Mouse (Mus musculus) kidney, postnatal 0 days (tissue): ENCODE measurements around the gene Foxo3. TPM values are rescaled to one million over a fixed set of nuclear protein-coding genes. Genes with fewer than 3 reads are reported as not detected.
A peak's percentile ranks its signal among the peaks of the same experiment; 100 is the strongest.

Source experiments
- ATAC-seq: fragments of 200-750 bp; cut with Nextera tagmentation; replicated peaks from 2 replicates; pipeline ENCODE4 v1.8.0; 2017; ENCODE audit warnings: low read depth, moderate number of reproducible peaks, moderate TSS enrichment, moderate library complexity; ENCODE audit not compliant: low FRiP score
- DNase-seq: peaks from one replicate; pipeline ENCODE4 v3.0.0-alpha.2; 2016; ENCODE audit warnings: low spot score
- H3K27ac ChIP-seq: fragments of 300-500 bp; sonication (generic); 2 replicates; pipeline ENCODE4 v1.5.1; 2014; ENCODE audit warnings: mild to moderate bottlenecking
- H3K27me3 ChIP-seq: fragments of 300-500 bp; sonication (generic); 2 replicates; pipeline ENCODE4 v1.6.1; 2014; ENCODE audit warnings: low read length, mixed read lengths; ENCODE audit not compliant: insufficient read depth
- H3K36me3 ChIP-seq: fragments of 300-500 bp; sonication (generic); 2 replicates; pipeline ENCODE4 v1.6.1; 2014; ENCODE audit warnings: low read length, mixed read lengths; ENCODE audit not compliant: insufficient read depth
- H3K4me1 ChIP-seq: fragments of 300-500 bp; sonication (generic); replicated peaks from 2 replicates; pipeline ENCODE4 v1.6.1; 2014; ENCODE audit warnings: antibody characterized with exemption, low read length, mixed read lengths; ENCODE audit not compliant: insufficient read depth
- H3K4me2 ChIP-seq: fragments of 300-500 bp; sonication (generic); 2 replicates; pipeline ENCODE4 v1.6.1; 2014; ENCODE audit warnings: mild to moderate bottlenecking, low read length, moderate library complexity, mixed read lengths
- H3K4me3 ChIP-seq: fragments of 300-500 bp; sonication (generic); replicated peaks from 2 replicates; pipeline ENCODE4 v1.5.1; 2014; ENCODE audit warnings: low read depth, low read length
- H3K9ac ChIP-seq: fragments of 300-500 bp; sonication (generic); 2 replicates; pipeline ENCODE4 v1.6.1; 2014; ENCODE audit warnings: low read depth, low read length
- H3K9me3 ChIP-seq: fragments of 300-500 bp; sonication (generic); replicated peaks from 2 replicates; pipeline ENCODE4 v1.6.1; 2016; ENCODE audit warnings: low read length, inconsistent platforms, mixed read lengths
- CTCF ChIP-seq: IDR thresholded peaks from 2 replicates; pipeline ENCODE4 v1.5.1; 2016; ENCODE audit warnings: antibody characterized with exemption, low read depth, mild to moderate bottlenecking, moderate library complexity
- WGBS: fragments of 180-500 bp; shearing (Covaris S2); extraction: QIAGEN DNeasy Blood & Tissue Kit; methylation state at CpG from one replicate; pipeline ENCODE4 v1.1.7; 2014; 5-methylcytosine and 5-hydroxymethylcytosine counted together
- polyA plus RNA-seq: library from polyadenylated mRNA; unstranded; fragments of >200 nt; fragmentation: Nextera tagmentation; extraction: Ambion mirVana; gene quantifications from 2 replicates; pipeline ENCODE4 v1.2.1, GENCODE M21; 2015

Foxo3 gene
- polyA plus RNA-seq, 1 experiment from 2014 or later, result 9.7 TPM

GRCm38 (mm10) chr10:42192951-42193350, 83.6 kb downstream of the Foxo3 start:
- H3K27ac ChIP-seq, result no peak overlapping the region
- no peak overlapping the region for H3K9ac ChIP-seq
- H3K4me1 ChIP-seq, result peaks cover 29% of the 10 kb centered on the region
- no peaks in the 10 kb centered on the region for H3K9me3 ChIP-seq
- ATAC-seq (no peak), DNase-seq (no peak)
- H3K4me2 ChIP-seq, result no peak overlapping the region
- 35% methylated on average over 6 of the region's 6 CpGs for WGBS
- TF ChIP-seq CTCF, result no peak
- H3K36me3 ChIP-seq, result peaks cover 18% of the 10 kb centered on the region
- H3K4me3 ChIP-seq, result no peak overlapping the region
- H3K27me3 ChIP-seq, result no peaks in the 10 kb centered on the region

DNA sequence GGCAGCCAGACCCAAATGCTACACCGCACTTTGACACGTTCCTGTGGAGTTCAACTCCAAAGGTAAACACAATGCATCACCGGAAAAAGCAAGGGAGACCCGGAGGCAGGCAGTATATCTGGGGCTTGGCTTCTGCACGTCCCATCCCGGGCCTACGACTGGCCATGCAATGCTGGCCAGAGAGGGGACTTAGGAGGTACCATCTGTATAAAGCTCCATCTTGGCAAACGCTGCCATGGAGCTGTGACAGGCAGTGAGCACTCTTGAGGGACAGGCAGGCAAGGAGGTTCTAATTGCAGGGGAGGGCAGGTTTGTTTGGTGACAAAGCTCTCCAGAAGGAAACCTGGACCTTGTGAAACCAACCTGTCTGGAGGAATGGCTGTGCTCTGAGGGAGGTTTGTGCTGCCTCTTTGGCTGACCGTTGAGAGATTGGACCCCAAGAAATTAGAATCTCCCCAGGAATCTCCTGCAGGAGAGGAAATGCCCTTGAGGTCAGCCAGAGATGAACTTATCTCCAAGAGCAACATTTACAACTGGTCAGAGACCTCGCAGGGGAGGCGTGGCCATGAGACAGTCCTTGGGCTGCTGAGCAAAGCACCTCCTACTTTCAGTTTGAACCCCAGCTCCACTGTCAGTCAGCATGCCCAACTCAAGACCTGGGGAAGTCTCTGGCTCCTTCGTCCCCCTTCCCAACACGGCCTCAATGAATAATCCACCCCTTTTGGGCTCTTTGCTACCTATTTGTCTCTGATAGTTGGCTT, 86.7 kb downstream of the Foxo3 start:
- Histone ChIP-seq H3K4me2 (no peak overlapping the region), H3K9me3 (no peaks in the 10 kb centered on the region), H3K9ac (no peak overlapping the region), H3K36me3 (peaks cover 11% of the 10 kb centered on the region), H3K27ac (no peak overlapping the region), H3K4me1 (peaks cover 25% of the 10 kb centered on the region), H3K27me3 (no peaks in the 10 kb centered on the region), H3K4me3 (no peak overlapping the region)
- no peak for TF ChIP-seq CTCF
- no peak for DNase-seq
- ATAC-seq, result 0 out of 2 replicates have a peak, but pooled peaks have one; percentile 8
- WGBS, result 47% methylated on average over 13 of the region's 13 CpGs

DNA sequence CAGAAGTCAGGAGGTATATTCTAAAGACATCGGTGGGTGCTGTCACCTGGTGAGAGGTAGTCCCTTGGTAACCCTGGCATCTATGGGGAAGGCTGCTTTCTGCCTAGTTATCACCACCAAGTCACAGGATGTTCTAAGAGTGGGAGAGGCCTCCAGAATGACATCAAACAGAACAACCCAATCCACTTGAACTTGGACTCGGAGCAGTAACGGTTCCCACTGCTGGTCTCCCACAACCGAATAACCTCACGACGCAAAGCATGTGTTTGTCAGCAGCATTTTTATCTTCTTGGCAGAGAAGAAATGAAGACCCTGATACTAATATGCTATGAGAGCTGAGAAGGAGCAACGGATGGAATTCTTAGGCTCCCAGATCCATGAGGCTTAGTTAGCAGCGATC, 87.5 kb downstream of the Foxo3 start:
- H3K4me3 ChIP-seq, result no peak overlapping the region
- ATAC-seq, result no peak
- no peak overlapping the region for H3K4me2 ChIP-seq
- 66% methylated on average over 8 of the region's 8 CpGs for WGBS
- H3K36me3 ChIP-seq, result peaks cover 19% of the 10 kb centered on the region
- no peaks in the 10 kb centered on the region for H3K9me3 ChIP-seq
- TF ChIP-seq CTCF, result no peak
- no peak overlapping the region for H3K9ac ChIP-seq
- no peak overlapping the region for H3K27ac ChIP-seq
- no peaks in the 10 kb centered on the region for H3K27me3 ChIP-seq
- peak; percentile 19 for DNase-seq
- peaks cover 25% of the 10 kb centered on the region for H3K4me1 ChIP-seq

GRCm38 (mm10) chr10:42188091-42188490, 88.5 kb downstream of the Foxo3 start:
- no peak overlapping the region for H3K4me2 ChIP-seq
- DNase-seq (no peak), ATAC-seq (no peak)
- H3K27ac ChIP-seq, result no peak overlapping the region
- H3K4me1 ChIP-seq, result peaks cover 22% of the 10 kb centered on the region
- TF ChIP-seq CTCF, result no peak
- no peak overlapping the region for H3K4me3 ChIP-seq
- H3K36me3 ChIP-seq, result peaks cover 29% of the 10 kb centered on the region
- H3K9me3 ChIP-seq, result no peaks in the 10 kb centered on the region
- H3K9ac ChIP-seq, result no peak overlapping the region
- 62% methylated on average over 9 of the region's 9 CpGs for WGBS
- no peaks in the 10 kb centered on the region for H3K27me3 ChIP-seq

DNA sequence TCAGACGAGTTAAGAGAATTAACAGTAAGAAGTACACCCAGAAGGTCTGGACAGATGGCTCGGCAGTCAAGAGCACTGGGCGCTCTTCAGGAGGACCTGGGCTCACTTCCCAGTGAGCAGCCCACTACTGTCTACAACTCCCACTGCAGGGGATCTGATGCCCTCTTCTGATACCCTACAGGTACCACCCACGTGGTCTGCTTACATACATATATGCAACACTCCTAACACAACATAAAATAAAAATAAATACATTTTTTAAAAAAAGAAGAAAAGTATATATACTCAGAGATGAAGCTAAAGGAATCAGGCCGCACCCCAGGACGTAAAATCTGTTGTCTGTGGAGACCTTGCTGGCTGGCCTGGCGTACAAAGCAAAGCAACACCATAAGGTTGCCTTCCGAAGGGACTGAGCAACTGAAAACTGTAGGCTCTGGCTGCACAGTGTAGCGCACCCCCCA, 89.6 kb downstream of the Foxo3 start:
- H3K4me2 ChIP-seq, result no peak overlapping the region
- no peak for ATAC-seq
- no peaks in the 10 kb centered on the region for H3K27me3 ChIP-seq
- H3K4me1 ChIP-seq, result peaks cover 19% of the 10 kb centered on the region
- DNase-seq, result no peak
- no peak overlapping the region for H3K9ac ChIP-seq
- 80% methylated on average over 9 of the region's 9 CpGs for WGBS
- H3K9me3 ChIP-seq, result no peaks in the 10 kb centered on the region
- H3K4me3 ChIP-seq, result no peak overlapping the region
- H3K27ac ChIP-seq, result no peak overlapping the region
- no peak for TF ChIP-seq CTCF
- H3K36me3 ChIP-seq, result peaks cover 34% of the 10 kb centered on the region

DNA sequence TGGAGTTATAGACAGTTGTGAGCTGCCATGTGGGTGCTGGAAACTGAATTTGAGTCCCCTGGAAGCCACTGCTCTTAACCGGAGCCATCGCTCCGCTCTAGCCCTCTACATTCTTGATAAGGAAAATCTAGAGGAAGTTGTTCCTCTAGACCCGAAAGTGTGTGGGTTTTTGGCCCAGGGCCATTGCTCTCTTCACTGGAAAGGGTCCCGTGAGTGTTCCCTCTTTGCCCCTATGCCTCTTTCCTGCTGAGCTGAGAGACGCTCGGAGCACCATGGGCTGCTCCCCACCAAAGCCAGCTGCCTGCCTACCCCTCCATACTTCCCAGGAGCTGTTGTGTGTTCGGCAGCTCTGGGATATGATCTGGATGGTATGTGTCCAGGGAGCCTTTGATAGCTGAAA, 96.2 kb downstream of the Foxo3 start:
- DNase-seq, result no peak
- no peaks in the 10 kb centered on the region for H3K27me3 ChIP-seq
- H3K27ac ChIP-seq, result no peak overlapping the region
- WGBS, result 81% methylated on average over 8 of the region's 8 CpGs
- H3K9me3 ChIP-seq, result no peaks in the 10 kb centered on the region
- no peak overlapping the region for H3K9ac ChIP-seq
- no peak for TF ChIP-seq CTCF
- H3K4me3 ChIP-seq, result no peak overlapping the region
- H3K36me3 ChIP-seq, result peaks cover 29% of the 10 kb centered on the region
- H3K4me2 ChIP-seq, result no peak overlapping the region
- no peaks in the 10 kb centered on the region for H3K4me1 ChIP-seq
- ATAC-seq, result no peak

DNA sequence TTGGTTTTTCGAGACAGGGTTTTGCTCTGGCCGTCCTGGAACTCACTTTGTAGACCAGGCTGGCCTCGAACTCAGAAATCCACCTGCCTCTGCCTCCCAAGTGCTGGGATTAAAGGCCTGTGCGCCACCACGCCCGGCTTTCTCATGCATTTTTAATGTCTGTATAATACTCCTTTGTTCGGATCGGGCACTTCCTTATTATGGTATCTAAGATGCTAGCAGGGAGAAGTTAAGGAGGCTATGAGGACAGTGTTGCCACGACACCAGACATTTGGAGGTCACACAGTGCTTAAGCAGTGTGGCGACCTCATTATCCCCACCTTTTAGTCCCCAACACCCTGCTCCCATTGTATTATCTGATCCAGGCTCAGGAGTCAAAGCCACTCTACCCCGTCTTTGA, 97.8 kb downstream of the Foxo3 start:
- Histone ChIP-seq H3K4me2 (no peak overlapping the region), H3K27me3 (no peaks in the 10 kb centered on the region), H3K27ac (no peak overlapping the region), H3K4me3 (no peak overlapping the region), H3K4me1 (0 out of 2 replicates have a peak, but pooled peaks cover 3% of the 10 kb centered on the region), H3K9me3 (no peaks in the 10 kb centered on the region), H3K36me3 (peaks cover 14% of the 10 kb centered on the region; the same call in 1 of the 2 replicates), H3K9ac (no peak overlapping the region)
- TF ChIP-seq CTCF, result no peak
- DNase-seq (no peak), ATAC-seq (no peak)
- 81% methylated on average over 11 of the region's 11 CpGs for whole genome bisulfite sequencing
